Mouse (Mus musculus) spleen, adult 2 months (tissue): ENCODE measurements at regions not wholly inside any gene's neighbourhood (a gene's known extent, or its start where the extent isn't known, plus 50 kb on each side); places are given as distances from the start of the nearest gene placed in this dataset.

Experiments used
- CTCF ChIP-seq: fragments of 200-500 bp; IDR thresholded peaks from 2 replicates; pipeline ENCODE4 v1.5.1; 2011; ENCODE audit warnings: mild to moderate bottlenecking, inconsistent platforms; ENCODE audit not compliant: insufficient read depth, insufficient read length, insufficient replicate concordance; ENCODE audit errors: extremely low read depth
- POLR2A ChIP-seq: fragments of 200-500 bp; IDR thresholded peaks from 2 replicates; pipeline ENCODE4 v1.6.1; 2011; ENCODE audit warnings: low read depth, low read length, inconsistent platforms

- no peak for TF ChIP-seq POLR2A
- no peak for TF ChIP-seq CTCF
These were observed 86.9 kb upstream of the Cpm start for GRCm38 (mm10) chr10:117542351-117542750.
